Mouse (Mus musculus) layer of hippocampus, adult 2 months (tissue): ENCODE results near the gene Tas1r1. TPM values are rescaled to one million over a fixed set of nuclear protein-coding genes. Genes with fewer than 3 reads are reported as not detected.

ENCODE experiments used
- DNase-seq, 2 experiments: peaks; one replicate each; pipeline ENCODE4 v3.0.0; 2022; ENCODE audit warnings: low spot score in 2 of 2
- H3K27ac ChIP-seq: fragments of 200-600 bp; 2 replicates; pipeline ENCODE4 v1.8.1; 2022
- H3K4me3 ChIP-seq: fragments of 200-600 bp; 2 replicates; pipeline ENCODE4 v1.8.1; 2022; ENCODE audit warnings: mild to moderate bottlenecking
- CTCF ChIP-seq: fragments of 200-600 bp; conservative IDR thresholded peaks from 2 replicates; pipeline ENCODE4 v1.8.1; 2022; ENCODE audit warnings: antibody characterized with exemption, mild to moderate bottlenecking, moderate library complexity
- total RNA-seq, 2 experiments: library from RNA; stranded (reverse); gene quantifications; 2 replicates each; pipeline ENCODE4 v1.2.3; 2021

Gene Tas1r1
- total RNA-seq, 2 experiments from 2014 or later, result 0.69 to 0.76 TPM

DNA sequence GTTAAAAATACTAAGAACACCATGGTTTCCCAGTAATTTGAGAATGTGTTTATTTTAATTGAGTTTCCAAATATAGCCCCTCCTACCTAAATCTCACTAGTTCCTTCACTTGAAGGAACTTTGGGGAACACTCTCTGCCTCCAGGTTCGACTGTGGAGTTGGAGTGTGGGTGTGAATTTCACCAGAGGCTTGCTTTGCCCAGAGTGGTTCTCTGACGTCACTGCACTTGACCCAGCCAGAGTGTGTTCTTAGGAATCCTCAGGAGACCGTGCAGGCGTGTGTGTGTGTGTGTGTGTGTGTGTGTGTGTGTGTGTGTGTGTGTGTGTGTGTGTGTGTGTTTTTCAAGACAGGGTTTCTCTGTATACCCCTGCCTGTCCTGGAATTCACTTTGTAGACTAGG, 37.5 kb downstream of the Tas1r1 start:
- TF ChIP-seq CTCF, result no peak
- no peak overlapping the region for H3K27ac ChIP-seq
- no peak overlapping the region for H3K4me3 ChIP-seq
- no peak for DNase-seq

DNA sequence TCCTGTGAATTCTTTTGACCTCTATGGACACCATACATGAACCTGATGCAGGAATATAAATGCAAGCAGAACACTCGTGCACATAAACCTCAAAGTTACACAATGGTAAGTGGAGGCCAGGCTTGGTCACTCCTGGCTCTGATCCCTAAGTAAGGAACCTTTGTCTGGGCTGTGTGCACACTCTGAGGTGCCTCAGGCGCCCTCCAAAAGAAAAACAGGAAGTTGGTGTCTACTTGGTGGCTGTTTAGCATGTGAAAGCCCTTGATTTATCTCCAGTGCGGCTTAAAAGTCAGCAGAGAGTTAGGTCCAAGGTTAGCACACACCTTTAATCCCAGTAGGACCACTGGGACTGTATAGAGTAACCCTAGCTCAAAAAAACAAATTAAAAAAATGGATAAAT, 38.9 kb downstream of the Tas1r1 start:
- Histone ChIP-seq H3K27ac (no peak overlapping the region), H3K4me3 (no peak overlapping the region)
- DNase-seq, result no peak
- no peak for TF ChIP-seq CTCF

DNA sequence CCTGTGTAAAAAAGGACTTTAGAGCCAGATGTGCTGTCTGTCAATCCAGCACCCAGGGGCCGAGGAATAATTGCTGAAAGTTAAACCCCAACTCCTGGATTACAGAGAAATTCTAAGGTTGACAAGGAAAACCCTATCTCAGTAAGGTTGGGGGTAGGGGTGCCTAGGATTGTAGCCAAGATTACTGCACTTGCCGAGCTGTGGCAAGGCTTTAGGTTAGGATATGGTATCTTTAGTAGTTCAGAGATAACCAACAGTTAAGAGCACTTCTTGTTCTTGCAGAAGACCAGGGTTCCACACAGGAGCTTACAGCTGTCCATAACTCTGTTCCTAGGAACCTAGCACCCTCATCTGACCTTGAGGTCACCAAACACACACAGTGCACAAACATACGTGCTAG, 40.7 kb downstream of the Tas1r1 start:
- no peak overlapping the region; the same call in 1 of the 2 replicates for H3K4me3 ChIP-seq
- DNase-seq, result no peak
- no peak for TF ChIP-seq CTCF
- no peak overlapping the region; the same call in 1 of the 2 replicates for H3K27ac ChIP-seq

DNA sequence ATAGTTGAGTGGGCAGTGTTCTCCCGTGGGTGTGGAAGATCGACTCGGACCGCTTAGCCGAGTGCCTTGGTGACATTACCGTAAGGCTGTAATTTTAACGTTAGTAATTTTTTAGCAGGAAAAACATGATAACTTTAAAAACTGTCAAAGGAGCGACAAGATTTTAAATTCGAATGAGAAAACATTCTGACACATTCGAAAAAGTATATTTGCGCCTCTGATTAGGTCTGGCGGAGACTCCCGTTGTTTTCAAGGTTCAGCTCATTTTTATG, 41.5 kb downstream of the Tas1r1 start:
- no peak for DNase-seq
- TF ChIP-seq CTCF, result no peak
- peak overlapping the region; percentile 75 for H3K4me3 ChIP-seq
- H3K27ac ChIP-seq, result peak overlapping the region; percentile 97

DNA sequence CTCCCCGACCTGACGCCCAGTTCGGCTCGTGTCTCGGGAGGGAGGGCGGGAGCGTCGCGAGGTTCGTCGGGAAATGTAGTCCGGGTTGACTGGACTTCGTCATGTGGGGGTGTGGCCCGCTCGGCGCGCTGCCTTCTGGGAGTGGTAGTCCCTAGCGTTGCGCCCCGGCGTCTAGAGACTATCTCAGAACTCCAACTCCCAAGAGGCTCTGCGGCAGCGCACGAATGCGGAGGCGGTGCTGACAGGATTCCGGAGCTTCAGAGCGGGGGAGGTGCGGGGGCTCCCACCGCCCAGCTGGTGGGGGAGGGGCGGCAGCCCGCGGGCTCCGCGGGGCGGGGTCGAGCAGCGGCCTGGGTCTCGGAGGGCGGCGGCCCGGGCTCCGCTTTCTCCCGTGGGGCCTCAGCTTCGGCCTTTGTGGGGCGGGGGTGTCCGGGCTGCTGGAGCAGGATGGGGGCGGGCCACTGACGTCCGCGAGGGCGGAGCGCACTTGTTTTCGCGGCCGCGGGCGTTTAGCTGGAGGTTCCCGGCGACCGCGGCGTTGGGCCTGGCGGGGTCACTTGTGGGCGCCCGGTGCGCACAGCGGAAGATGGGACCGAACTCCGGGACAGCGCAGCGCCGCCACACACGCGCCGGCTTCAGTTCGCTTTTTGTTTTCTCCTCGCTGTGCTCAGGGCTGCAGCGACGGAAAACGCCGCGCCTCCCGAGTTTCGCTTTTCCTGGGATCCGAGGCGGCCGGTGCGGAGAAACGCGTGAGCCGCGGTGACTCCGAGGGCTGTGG, 42.0 kb downstream of the Tas1r1 start, which contains the start of gene Phf13:
Gene Phf13, minus strand, starts transcription at position 86 of the 778 bp plus-strand sequence.
- TF ChIP-seq CTCF, result peak; percentile 24
- Histone ChIP-seq H3K27ac (peak within 1 kb of the TSS; percentile 97), H3K4me3 (peak within 1 kb of the TSS; percentile 75)
- DNase-seq, result peak; percentile 99

DNA sequence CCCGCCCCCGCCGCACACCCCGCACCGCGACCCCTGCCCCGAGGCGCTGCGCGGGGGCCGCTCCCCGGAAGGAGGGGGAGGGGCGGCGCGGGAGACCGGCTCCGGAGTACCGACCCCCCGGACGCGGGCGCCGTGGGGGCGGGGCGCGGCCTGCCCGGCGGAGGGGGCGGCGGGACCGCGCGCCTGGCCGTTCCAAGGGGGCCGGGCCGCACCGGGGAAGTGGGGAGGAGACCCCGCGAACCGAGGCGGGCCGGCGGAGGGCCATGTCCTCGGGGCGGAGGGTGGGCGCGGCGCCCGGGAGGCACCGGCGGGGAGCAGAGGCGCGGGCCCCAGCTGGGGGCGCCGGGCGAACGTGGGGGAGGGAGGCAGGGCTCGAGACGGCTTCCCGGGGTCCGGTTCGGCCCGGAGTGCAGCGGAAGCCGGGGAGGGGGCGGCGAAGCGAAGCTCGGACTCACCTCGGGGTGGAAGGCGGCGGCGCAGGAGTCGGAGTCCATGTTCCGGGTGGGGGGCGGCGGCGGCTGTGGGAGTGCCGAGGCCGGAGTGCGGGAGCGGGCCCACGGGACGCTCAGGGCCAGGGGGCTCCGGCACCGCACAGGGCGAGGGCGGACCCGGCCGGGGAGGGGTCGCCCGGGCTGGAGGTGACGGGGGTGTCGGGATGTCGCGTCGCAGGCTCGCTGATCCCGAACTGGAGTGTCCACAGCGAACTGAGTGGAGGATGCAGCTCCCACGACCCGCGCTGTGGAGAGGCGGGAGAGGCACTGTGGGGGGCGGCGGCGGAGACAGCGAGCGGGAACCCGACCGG, 42.8 kb downstream of the Tas1r1 start:
- peak overlapping the region; percentile 88 for H3K27ac ChIP-seq
- peak overlapping the region; percentile 75 for H3K4me3 ChIP-seq
- DNase-seq, result no peak
- no peak for TF ChIP-seq CTCF

DNA sequence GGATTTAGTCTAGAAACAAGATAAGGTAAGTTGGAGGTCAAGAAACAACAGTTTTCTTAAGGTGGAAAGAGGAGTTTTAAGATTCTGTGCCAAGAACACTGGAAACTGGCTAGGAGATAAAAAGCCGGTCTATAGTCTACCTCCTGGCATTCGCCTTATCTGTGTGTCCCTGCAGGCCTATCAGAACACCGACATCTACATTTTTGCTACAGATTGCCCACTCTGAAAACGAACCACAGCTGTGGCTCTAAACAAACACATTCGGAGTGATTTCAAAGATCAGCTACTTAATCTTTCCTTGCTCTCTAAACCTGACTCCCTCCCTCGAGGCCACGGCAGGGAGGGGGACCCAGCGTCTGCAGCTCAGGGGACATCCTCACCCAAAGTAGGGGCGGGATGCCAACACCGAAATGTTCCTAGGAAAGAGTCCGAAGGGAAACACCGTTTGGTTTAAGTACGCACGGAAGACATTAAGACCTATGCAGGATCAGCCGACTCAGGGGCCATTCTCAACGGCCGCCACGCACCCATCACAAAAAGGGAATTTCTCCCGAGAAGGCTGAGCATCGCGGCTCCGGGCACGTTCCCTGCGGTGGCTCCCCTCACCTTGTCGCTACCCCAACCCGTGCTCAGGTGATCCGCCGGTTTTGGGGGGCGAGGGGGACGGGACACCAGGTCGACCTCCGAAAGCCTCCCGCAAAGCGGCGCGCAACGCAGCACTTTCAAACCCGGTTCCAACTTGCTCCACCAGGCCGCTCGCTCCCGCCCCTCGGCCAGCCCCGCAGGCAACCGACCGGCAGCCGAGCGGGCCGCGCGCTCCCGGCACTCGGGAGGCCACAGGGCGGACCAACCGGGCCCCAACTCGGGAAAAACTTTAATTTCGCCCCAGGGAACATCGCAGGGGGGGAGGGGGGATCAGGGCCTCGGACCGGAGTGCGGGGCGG, 43.9 kb downstream of the Tas1r1 start:
- Histone ChIP-seq H3K27ac (peak overlapping the region; percentile 43; the same call in 1 of the 2 replicates), H3K4me3 (peak overlapping the region; percentile 75)
- no peak for TF ChIP-seq CTCF
- DNase-seq, result no peak

DNA sequence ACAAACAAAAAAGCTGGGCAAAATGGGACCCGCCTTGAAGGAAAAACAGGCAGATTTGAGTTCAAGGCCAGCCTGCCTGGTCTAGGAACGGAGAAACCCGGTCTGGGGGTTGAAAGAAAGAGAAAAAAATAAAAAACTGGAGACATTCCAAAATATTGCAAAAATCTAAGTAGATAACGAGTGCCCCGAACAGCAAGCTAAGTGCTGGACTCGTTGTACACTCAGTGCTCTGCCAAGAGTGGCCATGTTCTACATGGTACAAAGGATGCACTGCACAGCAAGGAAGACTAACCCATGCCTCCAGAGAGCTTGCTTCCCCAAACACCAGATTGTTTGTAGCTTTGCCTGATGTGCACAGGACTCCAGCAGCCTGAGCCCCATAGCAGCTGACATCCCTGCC, 45.3 kb downstream of the Tas1r1 start:
- DNase-seq, result no peak
- Histone ChIP-seq H3K4me3 (no peak overlapping the region), H3K27ac (no peak overlapping the region)
- no peak for TF ChIP-seq CTCF

DNA sequence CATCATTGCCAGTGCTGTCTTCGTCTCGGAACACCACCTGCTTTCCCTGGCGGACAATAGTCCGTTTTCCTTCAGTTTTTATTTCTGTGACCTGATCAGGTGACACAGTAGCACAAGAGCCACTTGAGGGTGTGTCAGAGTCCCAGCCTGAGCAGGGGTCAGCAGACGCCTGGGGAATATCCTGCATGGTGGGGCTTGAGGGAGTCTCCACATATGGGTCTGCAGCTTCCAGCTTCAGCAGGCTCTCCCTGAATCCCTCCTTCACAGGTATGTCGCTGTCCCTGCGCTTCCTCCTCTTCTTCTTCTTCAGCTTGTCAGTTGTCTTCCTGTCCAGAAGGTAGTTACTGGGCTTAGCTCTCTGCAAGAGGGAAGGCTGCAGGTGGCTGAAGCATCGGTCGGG, 46.3 kb downstream of the Tas1r1 start:
- no peak for TF ChIP-seq CTCF
- H3K4me3 ChIP-seq, result no peak overlapping the region
- H3K27ac ChIP-seq, result no peak overlapping the region
- no peak for DNase-seq

DNA sequence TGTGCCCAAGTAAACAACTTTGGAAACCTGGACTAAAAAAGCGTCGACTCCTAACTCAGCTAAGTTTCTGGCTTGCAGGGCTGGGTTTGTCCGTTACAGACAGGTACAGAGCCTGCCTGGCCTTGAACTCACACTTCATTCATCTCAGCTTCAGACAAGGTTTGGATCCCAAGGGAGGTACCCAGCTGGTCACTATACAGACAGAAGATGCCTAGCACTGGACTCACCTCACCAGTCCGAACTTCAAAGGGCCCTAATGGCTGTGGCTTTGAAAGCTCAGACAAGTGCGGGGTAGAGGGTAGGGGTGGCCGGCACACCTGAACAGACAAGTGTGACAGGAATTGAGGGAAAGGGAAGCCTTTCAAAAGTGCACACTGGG, 49.3 kb downstream of the Tas1r1 start:
- TF ChIP-seq CTCF, result no peak
- peak overlapping the region; percentile 98 for H3K27ac ChIP-seq
- no peak for DNase-seq
- H3K4me3 ChIP-seq, result peak overlapping the region; percentile 61

DNA sequence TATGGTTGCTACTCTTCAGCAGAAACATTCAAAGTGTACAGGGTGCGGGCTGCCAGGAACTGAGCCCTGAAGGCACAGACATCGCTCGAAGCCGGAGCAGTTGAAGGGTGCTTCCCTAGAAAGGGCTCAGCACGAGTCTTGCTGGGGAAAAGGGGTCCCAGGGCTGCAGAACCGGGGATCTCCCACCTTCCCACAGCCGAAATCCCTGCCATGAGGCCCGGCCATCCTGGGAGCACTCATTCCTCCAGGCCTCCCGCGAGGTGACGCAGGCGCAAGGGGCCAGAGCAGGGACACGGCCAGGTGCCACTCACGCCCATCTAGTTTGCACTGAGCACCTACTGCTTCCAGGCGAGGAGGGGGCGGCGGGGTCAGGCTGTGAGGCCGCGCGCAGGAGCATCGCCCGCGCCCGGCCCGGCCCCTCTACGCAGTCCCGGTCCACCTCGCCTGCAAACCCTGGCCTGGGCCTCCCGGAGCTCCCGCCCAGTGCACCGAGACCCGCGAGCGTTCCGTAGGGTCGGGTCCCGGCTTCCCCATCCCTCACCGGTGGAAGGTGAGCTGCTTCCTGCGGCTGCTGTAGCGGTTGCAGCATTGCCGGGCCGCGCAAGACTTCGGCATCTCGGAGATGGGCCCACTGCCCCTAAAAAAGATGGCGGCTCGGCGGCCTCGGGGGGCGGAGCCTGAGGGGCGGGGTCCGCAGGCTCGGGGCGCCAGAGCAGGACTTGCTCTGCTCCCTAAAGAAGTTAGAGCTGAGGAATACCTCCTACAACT, 49.8 kb downstream of the Tas1r1 start, which contains the start of gene Thap3:
Gene Thap3, minus strand, starts transcription at position 656 of the 768 bp plus-strand sequence.
- peak within 1 kb of the TSS; percentile 61 for H3K4me3 ChIP-seq
- H3K27ac ChIP-seq, result peak within 1 kb of the TSS; percentile 98
- DNase-seq, result peak; percentile 73 to 84
- no peak for TF ChIP-seq CTCF

DNA sequence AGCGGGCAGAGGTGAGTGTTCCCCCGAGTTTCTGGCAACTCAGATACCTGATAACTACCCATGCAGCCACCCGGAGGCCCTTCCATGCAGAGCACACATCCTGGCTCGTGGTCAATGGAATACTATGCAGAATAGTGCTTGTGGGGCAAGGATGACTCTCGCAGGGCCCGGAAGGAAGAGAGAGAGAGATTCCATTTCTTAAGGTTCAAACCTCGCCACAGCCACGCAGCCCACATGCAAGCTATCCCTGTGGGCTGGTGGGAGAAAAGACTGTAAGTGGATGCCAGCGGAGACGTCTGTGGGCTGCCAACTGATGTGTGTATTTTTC, 50.4 kb downstream of the Tas1r1 start:
- Histone ChIP-seq H3K4me3 (peak overlapping the region; percentile 61), H3K27ac (peak overlapping the region; percentile 98)
- TF ChIP-seq CTCF, result no peak
- DNase-seq, result no peak
